Mouse (Mus musculus) forebrain, embryonic 12.5 days (tissue): ENCODE data around the gene Slc17a7. TPM values are rescaled to one million over a fixed set of nuclear protein-coding genes. Genes with fewer than 3 reads are reported as not detected.
A peak's percentile ranks its signal among the peaks of the same experiment; 100 is the strongest.

Experiments
- ATAC-seq: fragments of 200-750 bp; cut with Nextera tagmentation; 2 replicates; pipeline ENCODE4 v1.8.0; 2017; ENCODE audit warnings: moderate TSS enrichment; ENCODE audit not compliant: low FRiP score
- H3K27ac ChIP-seq: fragments of 300-500 bp; sonication (generic); 2 replicates; pipeline ENCODE4 v1.5.1; 2016; ENCODE audit warnings: mild to moderate bottlenecking
- H3K27me3 ChIP-seq: fragments of 300-500 bp; sonication (generic); 2 replicates; pipeline ENCODE4 v1.6.1; 2016; ENCODE audit warnings: mild to moderate bottlenecking
- H3K36me3 ChIP-seq: fragments of 300-500 bp; sonication (generic); replicated peaks from 2 replicates; pipeline ENCODE4 v1.6.1; 2016; ENCODE audit warnings: mild to moderate bottlenecking
- H3K4me1 ChIP-seq: fragments of 300-500 bp; sonication (generic); 2 replicates; pipeline ENCODE4 v1.6.1; 2016
- H3K4me2 ChIP-seq: fragments of 300-500 bp; sonication (generic); 2 replicates; pipeline ENCODE4 v1.6.1; 2016; ENCODE audit warnings: mild to moderate bottlenecking, moderate library complexity
- H3K4me3 ChIP-seq: fragments of 300-500 bp; sonication (generic); replicated peaks from 2 replicates; pipeline ENCODE4 v1.5.1; 2016; ENCODE audit warnings: mild to moderate bottlenecking
- H3K9ac ChIP-seq: fragments of 300-500 bp; sonication (generic); 2 replicates; pipeline ENCODE4 v1.6.1; 2016; ENCODE audit warnings: mild to moderate bottlenecking
- H3K9me3 ChIP-seq: fragments of 300-500 bp; sonication (generic); 2 replicates; pipeline ENCODE4 v1.6.1; 2016
- WGBS: fragments of 180-500 bp; shearing (Covaris S2); methylation state at CpG from one replicate; pipeline ENCODE4 v1.1.7; 2016; 5-methylcytosine and 5-hydroxymethylcytosine counted together
- polyA plus RNA-seq: library from polyadenylated mRNA; unstranded; fragments of >200 nt; fragmentation: Nextera tagmentation; extraction: Ambion mirVana; gene quantifications from 2 replicates; pipeline ENCODE4 v1.2.1, GENCODE M21; 2016

Gene Slc17a7
- polyA plus RNA-seq, 1 experiment from 2014 or later = 7.9 TPM

DNA sequence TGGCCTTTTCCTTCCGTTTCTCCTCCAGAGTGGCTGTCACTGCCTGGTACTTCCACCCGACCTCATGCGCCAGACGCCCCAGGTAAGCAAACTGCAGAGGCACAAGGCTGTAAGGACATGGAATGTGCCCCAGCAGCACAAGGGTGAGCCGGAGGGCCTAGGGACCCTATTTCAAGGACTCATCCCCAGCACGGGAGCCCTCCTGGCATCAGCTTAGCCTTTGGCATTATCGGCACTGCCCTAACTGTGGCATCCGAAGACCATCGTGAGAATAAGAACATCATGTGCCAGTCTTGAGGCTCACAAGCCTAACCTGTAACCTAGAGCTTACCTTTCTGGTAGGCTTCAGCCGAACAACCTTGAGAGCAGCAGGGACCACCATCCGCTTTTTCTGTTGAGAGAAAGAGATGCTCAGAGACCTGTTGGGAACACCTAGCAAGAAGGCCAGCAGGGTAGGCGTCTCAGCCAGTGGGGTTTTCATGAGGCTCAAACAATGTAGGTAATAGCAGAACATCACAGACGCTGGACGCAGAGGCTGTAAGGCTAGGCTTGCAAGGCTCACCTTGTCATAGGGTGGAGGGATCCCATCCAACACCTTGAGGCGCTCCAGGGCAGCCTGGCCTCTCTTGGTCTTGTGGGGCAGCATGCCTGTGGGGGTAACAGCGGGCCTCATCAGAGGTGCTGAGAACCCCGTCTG is 37.5 kb upstream of the Slc17a7 start:
- H3K9me3 ChIP-seq = no peaks in the 10 kb centered on the region
- no peaks in the 10 kb centered on the region for H3K27me3 ChIP-seq
- peak overlapping the region; percentile 83 for H3K4me3 ChIP-seq
- WGBS = 79% methylated on average over 17 of the region's 17 CpGs
- H3K4me1 ChIP-seq = peaks cover 55% of the 10 kb centered on the region
- H3K4me2 ChIP-seq = peak overlapping the region; percentile 87
- no peak for ATAC-seq
- H3K36me3 ChIP-seq = peaks cover 50% of the 10 kb centered on the region
- H3K9ac ChIP-seq = peak overlapping the region; percentile 99
- peak overlapping the region; percentile 91 for H3K27ac ChIP-seq

DNA sequence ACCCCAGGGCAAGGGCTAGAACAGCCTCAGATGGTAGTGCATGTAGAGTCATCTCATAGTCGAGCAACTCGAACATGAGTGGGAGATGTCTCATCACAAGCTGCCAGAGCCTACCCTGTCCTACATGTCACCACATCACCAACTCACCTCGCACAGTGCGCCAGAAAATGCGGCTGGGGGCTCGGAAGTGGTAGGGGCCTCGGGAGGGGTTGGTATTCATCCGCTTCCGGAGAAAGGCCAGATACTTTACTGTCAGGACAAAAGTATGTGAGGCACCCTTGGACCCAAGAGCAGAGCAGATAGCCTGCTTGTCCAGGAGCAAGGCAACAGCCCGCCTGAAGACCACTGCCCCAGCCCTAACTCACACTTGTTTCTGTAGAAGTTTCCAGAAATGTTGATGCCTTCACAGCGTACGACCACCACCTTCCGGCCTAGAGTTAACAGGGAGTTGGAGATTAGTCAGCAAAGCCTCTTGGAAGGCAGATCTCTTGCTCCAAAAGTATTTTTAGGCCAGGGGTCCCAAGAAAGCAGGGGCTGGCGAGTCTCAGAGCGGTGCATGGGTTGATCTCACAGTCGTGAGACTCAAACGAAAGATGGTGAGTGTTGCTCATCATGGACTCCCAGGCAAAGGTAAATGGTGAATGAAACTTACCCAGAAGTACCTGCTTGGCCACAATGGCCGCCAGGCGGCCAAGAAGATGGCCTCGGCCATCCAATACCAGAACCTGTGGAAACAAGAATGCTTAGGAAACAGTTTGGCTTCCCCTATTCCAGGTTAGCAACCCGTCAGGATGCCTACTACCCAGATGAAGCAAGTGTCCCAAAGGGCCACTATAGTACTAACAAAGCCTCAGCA is 36.7 kb upstream of the Slc17a7 start:
- no peaks in the 10 kb centered on the region for H3K9me3 ChIP-seq
- peaks cover 42% of the 10 kb centered on the region for H3K36me3 ChIP-seq
- peaks cover 51% of the 10 kb centered on the region for H3K4me1 ChIP-seq
- no peaks in the 10 kb centered on the region; the same call in 1 of the 2 replicates for H3K27me3 ChIP-seq
- H3K4me2 ChIP-seq = peak overlapping the region; percentile 87
- peak overlapping the region; percentile 83 for H3K4me3 ChIP-seq
- H3K9ac ChIP-seq = peak overlapping the region; percentile 99
- WGBS = 47% methylated on average over 21 of the region's 21 CpGs
- no peak for ATAC-seq
- peak overlapping the region; percentile 91 for H3K27ac ChIP-seq

DNA sequence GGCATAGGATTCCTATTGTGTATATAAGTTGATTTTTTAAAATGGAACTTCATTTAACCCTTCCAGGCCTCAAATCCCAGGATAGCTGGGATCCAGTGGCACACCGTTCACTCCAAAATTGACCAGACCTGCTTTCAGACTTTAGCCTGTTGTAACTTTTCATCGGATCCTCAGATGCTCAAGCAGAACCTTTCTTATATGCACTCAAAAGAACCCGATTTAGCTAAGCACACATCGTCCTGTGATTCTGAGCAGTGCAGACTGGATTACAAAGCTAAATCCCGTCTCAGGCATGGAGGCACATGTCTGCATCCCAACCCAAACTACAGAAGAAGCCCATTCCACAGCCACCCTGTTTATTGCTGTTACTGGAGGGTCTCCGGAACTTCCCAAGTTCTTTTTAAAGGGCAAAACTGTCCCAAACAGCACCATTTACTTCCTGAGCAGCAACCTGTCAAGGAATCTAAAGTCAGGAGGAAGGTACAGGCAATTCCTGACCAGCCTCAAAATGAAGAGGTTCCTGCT is 36.0 kb upstream of the Slc17a7 start:
- Histone ChIP-seq H3K4me1 (peaks cover 46% of the 10 kb centered on the region), H3K27ac (peak overlapping the region; percentile 91)
- under 1% methylated on average over 6 of the region's 6 CpGs for whole genome bisulfite sequencing

DNA sequence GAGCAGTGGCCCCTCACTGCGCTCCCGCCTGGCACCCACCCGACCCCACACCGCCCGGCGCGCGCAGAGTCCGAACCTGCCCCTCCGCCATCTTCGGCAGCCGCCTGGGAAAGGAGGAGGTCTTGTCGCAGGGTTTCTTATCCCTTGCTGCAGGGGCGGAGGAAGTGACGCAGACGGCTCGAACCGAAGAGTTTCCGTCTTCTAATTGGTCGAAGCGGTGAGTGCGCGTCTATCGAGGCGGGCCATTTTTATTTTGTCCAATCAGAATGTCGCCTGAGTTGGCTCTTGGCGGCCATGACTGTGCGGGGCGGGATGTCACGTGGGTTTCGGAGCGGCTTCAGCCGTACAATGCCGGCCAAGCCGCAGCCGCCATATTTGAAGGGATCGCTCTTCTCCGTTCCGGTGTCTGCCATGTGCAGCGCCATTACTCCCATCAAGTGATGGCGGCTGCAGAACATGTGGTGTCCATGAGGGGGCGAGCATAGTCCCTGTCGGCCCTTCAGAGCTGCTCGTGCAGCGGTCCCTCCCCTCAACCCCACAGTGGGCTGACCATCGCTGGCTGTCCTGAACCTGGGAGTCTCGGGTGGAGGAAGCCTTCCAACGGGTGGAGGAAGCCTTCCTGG is 35.0 kb upstream of the Slc17a7 start, which contains the start of gene Rpl13a:
Gene Rpl13a, minus strand, starts transcription at position 138 of the 623 bp plus-strand sequence.
- WGBS = under 1% methylated on average over 48 of the region's 48 CpGs
- Histone ChIP-seq H3K9me3 (no peaks in the 10 kb centered on the region), H3K4me1 (peaks cover 39% of the 10 kb centered on the region), H3K27ac (peak within 1 kb of the TSS; percentile 95), H3K27me3 (no peaks in the 10 kb centered on the region; the same call in 1 of the 2 replicates), H3K9ac (peak within 1 kb of the TSS; percentile 99), H3K4me2 (peak within 1 kb of the TSS; percentile 87), H3K36me3 (peaks cover 29% of the 10 kb centered on the region), H3K4me3 (peak within 1 kb of the TSS; percentile 83)
- peak; percentile 94 for ATAC-seq

More for the DNA sequence above, 36.0 kb upstream of the Slc17a7 start:
- Histone ChIP-seq H3K4me3 (peak overlapping the region; percentile 83), H3K4me2 (peak overlapping the region; percentile 87), H3K27me3 (no peaks in the 10 kb centered on the region; the same call in 1 of the 2 replicates), H3K36me3 (peaks cover 35% of the 10 kb centered on the region), H3K9me3 (no peaks in the 10 kb centered on the region), H3K9ac (peak overlapping the region; percentile 99)
- ATAC-seq = no peak

DNA sequence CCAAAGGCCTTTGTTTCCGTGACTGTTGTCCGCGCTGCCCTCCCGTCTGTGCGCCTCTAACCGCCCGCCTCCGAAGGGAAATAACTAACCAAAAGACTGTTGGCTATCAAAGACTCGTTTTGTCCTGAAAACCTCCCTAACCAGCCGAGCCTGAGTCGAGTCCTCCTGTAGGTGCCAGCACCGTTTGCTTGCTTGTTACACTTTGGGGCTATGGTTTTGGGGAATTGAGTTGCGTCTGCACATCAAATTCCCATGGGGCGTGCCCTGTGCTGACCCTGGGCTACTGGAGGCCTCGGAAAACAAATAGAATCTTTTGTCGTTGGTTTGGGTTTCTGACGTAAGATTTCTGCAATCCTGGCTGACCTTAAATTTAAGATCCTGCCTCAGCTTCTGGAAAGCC is 34.4 kb upstream of the Slc17a7 start:
- Histone ChIP-seq H3K27ac (peak overlapping the region; percentile 95), H3K27me3 (peaks cover under 1% of the 10 kb centered on the region; the same call in 1 of the 2 replicates), H3K4me3 (peak overlapping the region; percentile 83), H3K9ac (peak overlapping the region; percentile 71), H3K4me2 (peak overlapping the region; percentile 87), H3K36me3 (peaks cover 29% of the 10 kb centered on the region), H3K4me1 (peaks cover 39% of the 10 kb centered on the region), H3K9me3 (no peaks in the 10 kb centered on the region)
- WGBS = under 1% methylated on average over 17 of the region's 17 CpGs
- ATAC-seq = no peak

DNA sequence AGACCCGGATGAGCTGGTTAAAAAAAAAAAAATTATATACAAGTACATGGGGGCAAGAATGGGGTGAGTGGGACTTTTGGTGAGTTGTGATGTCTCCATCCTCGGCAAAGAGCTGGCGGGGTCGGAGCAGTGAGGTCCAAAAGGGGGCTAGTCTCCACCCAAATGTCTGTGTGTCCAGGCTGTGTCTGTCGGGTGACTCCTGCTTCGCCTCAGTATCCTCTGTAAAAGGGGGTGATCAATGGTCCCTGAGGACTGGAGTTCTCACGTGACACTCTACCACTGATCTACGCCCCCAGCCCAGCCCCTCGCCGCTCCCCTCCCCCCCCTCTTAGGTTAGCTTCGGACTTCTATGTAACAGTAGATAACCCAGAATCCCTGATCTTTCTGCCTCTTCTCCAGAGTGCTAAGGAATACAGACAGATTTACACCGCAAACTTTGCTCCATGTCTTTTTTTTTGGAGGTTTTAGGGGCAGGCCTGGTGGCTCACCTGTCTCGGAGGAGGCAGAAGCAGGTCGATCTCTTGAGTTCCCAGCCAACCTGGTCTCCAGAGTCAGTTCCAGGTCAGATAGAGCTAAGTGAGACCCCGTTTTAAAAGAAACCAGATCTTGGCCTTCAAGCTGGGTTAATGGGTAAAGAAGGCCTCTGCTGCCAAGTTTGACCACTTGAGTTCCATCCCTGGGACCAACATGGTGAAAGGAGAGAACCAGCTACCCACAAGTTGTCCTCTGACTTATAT is 33.8 kb upstream of the Slc17a7 start:
- ATAC-seq = no peak
- Histone ChIP-seq H3K27me3 (peaks cover 7% of the 10 kb centered on the region), H3K9ac (peak overlapping the region; percentile 71; the same call in 1 of the 2 replicates), H3K4me1 (peaks cover 34% of the 10 kb centered on the region), H3K4me2 (peak overlapping the region; percentile 87), H3K4me3 (peak overlapping the region; percentile 83), H3K27ac (peak overlapping the region; percentile 95), H3K9me3 (no peaks in the 10 kb centered on the region), H3K36me3 (peaks cover 27% of the 10 kb centered on the region)
- whole genome bisulfite sequencing = 56% methylated on average over 15 of the region's 15 CpGs

DNA sequence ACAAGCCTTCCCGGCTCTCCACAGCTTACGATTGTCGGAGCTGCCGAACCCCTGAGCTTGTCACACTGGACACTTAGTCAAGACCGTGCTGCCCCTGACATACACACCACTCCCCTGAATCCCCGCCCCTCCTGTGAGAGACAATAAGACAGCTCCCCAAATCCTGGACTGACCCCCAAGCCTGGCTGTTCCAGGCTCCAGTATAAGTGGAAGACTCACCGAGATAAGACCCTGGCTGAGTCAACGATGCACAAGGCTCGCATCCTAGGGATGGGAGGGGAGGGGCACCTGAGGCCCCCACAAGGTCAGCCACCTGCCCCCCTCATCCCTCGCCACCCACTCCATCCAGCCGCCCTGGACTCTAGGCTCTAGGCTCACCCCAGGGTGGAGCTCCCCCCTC is 31.9 kb upstream of the Slc17a7 start:
- peaks cover 17% of the 10 kb centered on the region for H3K27me3 ChIP-seq
- no peak overlapping the region for H3K4me3 ChIP-seq
- H3K9ac ChIP-seq = no peak overlapping the region
- H3K4me2 ChIP-seq = no peak overlapping the region
- H3K36me3 ChIP-seq = peaks cover 7% of the 10 kb centered on the region
- WGBS = 82% methylated on average over 11 of the region's 11 CpGs
- ATAC-seq = no peak
- no peaks in the 10 kb centered on the region for H3K9me3 ChIP-seq
- no peak overlapping the region for H3K27ac ChIP-seq
- H3K4me1 ChIP-seq = peaks cover 23% of the 10 kb centered on the region

DNA sequence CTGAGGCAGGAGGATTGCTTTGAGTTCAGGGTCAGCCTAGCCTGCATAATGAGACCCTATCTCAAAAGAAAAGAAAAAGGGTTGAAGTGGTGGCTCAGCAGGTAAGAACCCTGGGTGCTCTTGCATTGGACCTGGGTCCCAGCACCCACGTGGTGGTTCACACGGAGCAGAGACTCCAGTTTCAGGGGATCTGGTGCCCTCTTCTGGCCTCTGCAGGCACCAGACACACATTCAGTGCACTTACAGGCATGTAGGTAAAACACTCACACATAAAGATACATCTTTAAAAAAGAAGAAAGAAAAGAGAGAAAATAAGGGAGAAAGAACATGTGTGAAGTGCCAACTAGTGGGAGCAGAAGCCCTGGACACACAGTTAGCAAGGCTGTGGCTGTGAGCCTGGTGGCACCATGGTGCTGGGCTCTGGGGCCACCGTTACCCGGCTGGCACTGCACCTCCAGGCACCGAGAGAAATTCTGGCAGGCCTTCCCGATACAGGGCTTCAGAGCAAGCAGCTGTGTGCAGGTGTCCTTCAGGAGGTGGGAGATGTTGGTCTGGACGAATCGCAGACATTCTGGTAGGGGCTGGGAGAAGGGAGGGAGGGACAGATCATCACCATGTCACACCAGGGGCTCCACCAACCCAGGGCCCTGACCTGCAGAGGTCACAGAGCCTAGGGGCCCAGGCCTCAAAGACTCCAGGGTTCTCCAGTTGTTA is 30.1 kb upstream of the Slc17a7 start:
- H3K36me3 ChIP-seq = no peaks in the 10 kb centered on the region
- no peak overlapping the region for H3K4me3 ChIP-seq
- no peak overlapping the region for H3K9ac ChIP-seq
- H3K4me2 ChIP-seq = no peak overlapping the region
- H3K27ac ChIP-seq = no peak overlapping the region
- H3K4me1 ChIP-seq = peaks cover 14% of the 10 kb centered on the region
- ATAC-seq = no peak
- H3K27me3 ChIP-seq = peaks cover 29% of the 10 kb centered on the region
- no peaks in the 10 kb centered on the region for H3K9me3 ChIP-seq
- WGBS = 77% methylated on average over 8 of the region's 8 CpGs

DNA sequence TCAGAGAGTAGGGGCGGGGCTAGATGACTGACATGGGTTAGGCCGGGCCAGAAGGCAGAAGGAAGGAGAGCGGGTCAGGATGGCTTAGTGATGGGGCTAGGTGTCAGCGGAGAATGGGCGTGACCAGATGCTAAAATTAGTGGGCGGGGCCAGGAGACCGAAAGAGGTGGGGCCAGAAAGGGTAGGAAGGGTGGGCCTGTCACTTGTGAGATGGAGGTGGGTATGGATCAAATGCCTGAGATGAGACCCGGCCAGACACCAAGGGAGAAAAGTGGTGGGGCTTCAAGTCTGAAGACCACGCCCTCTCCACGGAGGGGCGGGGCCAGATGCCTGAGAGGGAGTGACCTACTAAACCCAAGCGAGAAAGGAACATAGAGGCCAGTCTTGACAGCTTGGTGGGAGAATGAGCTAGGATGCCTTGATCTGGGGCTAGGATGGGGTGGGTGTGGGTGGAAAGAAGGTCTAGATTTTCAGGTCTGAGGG is 29.2 kb upstream of the Slc17a7 start:
- no peak overlapping the region for H3K9ac ChIP-seq
- peaks cover 29% of the 10 kb centered on the region for H3K27me3 ChIP-seq
- H3K4me1 ChIP-seq = peaks cover 11% of the 10 kb centered on the region
- no peak for ATAC-seq
- WGBS = 5% methylated on average over 12 of the region's 12 CpGs
- H3K27ac ChIP-seq = no peak overlapping the region
- H3K4me2 ChIP-seq = no peak overlapping the region
- no peaks in the 10 kb centered on the region for H3K36me3 ChIP-seq
- no peaks in the 10 kb centered on the region for H3K9me3 ChIP-seq
- no peak overlapping the region; the same call in 1 of the 2 replicates for H3K4me3 ChIP-seq

DNA sequence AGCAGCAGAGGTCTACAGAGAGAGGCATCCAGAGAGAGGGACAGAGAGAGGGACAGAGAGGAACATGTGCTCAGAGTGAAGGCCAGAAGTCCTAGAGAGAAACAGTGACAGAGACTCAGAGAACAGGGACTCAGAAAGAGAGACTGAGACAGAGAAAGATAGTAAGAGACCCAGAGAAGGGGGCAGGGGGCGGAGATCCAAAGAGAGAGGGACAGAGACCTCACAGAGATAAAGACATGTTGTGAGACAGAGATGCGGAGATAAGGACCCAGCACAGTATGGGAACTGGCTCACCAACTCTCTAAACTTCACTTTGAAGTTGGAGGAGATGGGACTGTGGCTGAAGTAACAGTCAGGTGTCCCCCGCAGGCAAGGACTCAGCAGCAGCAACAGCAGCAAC is 28.4 kb upstream of the Slc17a7 start:
- Histone ChIP-seq H3K27ac (no peak overlapping the region), H3K9ac (no peak overlapping the region), H3K4me1 (peaks cover 6% of the 10 kb centered on the region; the same call in 1 of the 2 replicates), H3K9me3 (no peaks in the 10 kb centered on the region), H3K36me3 (no peaks in the 10 kb centered on the region), H3K27me3 (peaks cover 29% of the 10 kb centered on the region), H3K4me3 (0 out of 2 replicates have a peak overlapping the region, but pooled peaks have one; percentile 39), H3K4me2 (peak overlapping the region; percentile 57)
- ATAC-seq = no peak
- WGBS = 89% methylated on average over 3 of the region's 3 CpGs
